Mouse (Mus musculus): ENCODE data around the gene Pigk.

DNA sequence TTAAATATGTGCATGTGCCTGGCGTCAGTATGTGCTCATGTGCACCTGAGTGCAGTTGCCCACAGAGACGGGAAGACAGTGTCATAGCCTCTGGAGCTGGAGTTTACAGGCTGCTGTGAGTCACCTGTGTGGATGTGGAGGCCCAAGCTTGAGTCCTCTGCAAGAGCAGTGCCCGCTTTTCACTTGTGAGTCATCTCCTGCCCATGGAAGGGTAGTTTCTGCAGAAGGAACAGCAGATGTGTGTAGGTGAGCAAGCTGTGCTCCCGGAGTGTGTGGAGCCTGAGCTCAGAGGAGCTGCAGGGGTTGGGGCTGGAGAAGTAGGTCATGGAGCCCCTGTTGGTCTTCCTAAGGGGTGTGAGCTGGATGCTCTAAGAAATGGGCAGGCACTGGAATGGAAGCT lies 257.5 kb downstream of the Pigk start:
- TF ChIP-seq CTCF (IDR thresholded peaks at IDR 0.05; ENCODE audit: low read depth, low read length) (no peak), POLR2A (IDR thresholded peaks at IDR 0.05; ENCODE audit: borderline replicate concordance, low read depth, low read length) (no peak)

All from bone marrow macrophage, adult 2 months (primary cell).